Mouse (Mus musculus): ENCODE measurements around the gene Nipsnap3b. TPM values are rescaled to one million over a fixed set of nuclear protein-coding genes. Genes with fewer than 3 reads are reported as not detected.

Gene Nipsnap3b
- total RNA-seq, 2 experiments from 2014 or later, result 16.0 to 17.0 TPM

Other genes starting within 250 kb of the Nipsnap3b start
- gene Olfr275, start 197.3 kb upstream of the Nipsnap3b start, total RNA-seq (2021), result not detected
- gene Olfr273, start 152.6 kb upstream of the Nipsnap3b start, total RNA-seq (2021), result not detected
- not detected for gene Olfr272, start 92.7 kb upstream of the Nipsnap3b start, total RNA-seq (2021)
- not detected for gene Olfr270, start 47.3 kb upstream of the Nipsnap3b start, total RNA-seq (2021)
- not detected for gene Nipsnap3a, start 22.6 kb upstream of the Nipsnap3b start, total RNA-seq (2021)
- 10 to 100 TPM; 13.1 to 17.0 TPM for gene Abca1, start 148.0 kb downstream of the Nipsnap3b start, total RNA-seq (2021)

Data from gastrocnemius, postnatal 4 days (tissue).